Mouse (Mus musculus): Measurements from ENCODE around the gene Psat1. TPM values are rescaled to one million over a fixed set of nuclear protein-coding genes. Genes with fewer than 3 reads are reported as not detected.

Gene Psat1
- total RNA-seq, 2 experiments from 2014 or later: 13.0 to 35.3 TPM

DNA sequence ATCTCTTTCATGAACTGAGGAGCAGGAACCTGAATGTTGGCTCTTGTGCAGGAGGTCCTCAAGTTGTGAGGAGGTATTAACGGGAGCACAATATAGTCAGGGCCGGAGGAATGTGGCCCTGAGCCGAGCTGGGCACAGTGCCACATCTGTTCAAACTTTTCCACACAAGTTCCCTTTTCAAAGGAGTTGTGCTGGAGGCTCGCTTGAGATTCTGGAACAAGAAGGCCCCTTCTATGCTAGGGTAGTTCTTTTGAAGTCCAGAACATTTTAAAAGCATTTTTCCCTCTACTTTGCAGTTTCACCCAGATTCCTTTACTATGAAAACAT, 21.5 kb downstream of the Psat1 start:
- ATAC-seq (replicated peaks; ENCODE audit: low FRiP score, poor library complexity, severe bottlenecking): no peak

DNA sequence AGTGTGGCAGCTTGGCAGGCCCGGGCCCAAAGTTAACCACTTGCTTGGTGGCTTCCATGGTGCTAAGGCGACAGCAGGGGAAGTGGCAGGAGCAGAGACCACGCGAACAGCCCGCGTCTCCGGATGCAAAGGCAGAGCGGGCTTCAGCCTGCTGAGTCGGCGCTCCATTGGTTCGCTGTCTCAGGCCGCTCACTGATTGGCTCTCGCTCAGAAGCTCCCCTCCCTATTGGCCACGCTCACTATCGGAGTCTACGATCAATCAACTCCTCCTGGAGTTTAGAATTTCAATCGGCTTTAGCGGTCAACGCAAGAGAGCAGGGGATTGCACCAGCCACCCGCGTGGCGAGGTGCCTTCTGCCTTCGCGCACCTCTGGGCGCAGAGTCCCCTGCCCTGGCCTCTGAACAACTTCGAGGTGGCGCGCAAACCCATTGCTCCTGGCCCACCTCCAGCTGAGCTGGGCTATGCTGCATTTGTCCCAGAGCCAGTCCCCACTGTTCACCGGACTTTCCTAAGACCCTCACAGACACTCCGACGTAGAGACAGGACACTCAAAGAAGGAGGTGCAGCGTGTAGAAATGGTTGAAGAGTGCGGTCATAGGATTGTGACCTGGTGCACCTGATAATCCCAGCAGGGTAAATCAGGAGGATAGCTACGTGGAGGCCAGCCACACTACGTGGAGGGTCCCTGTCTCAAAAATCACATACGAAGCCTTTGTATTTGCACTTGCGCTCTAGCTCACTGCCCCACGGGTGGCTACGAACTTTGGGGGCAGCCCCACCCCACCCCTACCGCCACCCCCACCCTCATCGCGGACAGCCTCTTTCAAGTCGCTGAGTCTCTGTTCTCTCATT, 22.0 kb downstream of the Psat1 start:
- ATAC-seq (replicated peaks; ENCODE audit: low FRiP score, poor library complexity, severe bottlenecking): peak; percentile 93

- peak; percentile 85 for ATAC-seq (replicated peaks; ENCODE audit: low FRiP score, poor library complexity, severe bottlenecking)
Measured at GRCm38 (mm10) chr19:15924181-15924865, 22.8 kb downstream of the Psat1 start.

DNA sequence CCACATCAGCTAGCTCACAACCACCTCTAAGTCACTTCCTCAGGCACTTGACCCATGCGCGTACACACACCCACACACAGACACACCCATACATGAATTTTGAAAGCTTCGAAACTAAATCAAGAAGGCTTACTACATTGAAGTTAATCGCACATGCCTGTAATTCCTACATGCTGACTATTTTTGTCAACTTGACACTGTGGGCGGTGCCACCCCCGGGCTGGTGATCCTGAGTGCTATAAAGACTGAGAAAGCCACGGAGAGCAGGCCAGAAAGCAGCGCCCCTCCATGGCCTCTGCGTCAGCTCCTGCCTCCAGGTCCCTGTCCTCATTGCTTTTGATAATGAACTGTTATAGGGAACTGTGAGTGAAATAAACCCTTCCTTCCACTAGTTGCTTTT, 23.7 kb downstream of the Psat1 start:
- no peak for ATAC-seq (replicated peaks; ENCODE audit: low FRiP score, poor library complexity, severe bottlenecking)

DNA sequence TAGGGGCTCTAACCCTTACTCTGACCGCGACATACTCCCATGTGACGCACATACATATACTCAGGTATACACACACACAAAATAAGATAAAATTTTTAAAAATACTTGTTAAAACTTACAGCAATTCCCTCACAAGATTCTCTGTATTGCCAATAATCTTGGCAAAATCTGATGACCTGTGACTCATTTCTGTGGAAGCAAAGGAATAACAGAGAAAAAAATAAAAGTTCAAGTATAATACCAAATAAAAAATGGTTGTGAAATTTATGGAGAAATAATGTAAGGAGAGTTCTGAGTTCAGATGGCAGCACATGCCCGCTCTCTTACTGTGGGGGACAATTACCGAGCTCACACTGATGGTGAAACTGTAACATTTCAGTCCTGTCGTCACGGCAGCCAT, 27.8 kb downstream of the Psat1 start:
- no peak for ATAC-seq (replicated peaks; ENCODE audit: low FRiP score, poor library complexity, severe bottlenecking)

DNA sequence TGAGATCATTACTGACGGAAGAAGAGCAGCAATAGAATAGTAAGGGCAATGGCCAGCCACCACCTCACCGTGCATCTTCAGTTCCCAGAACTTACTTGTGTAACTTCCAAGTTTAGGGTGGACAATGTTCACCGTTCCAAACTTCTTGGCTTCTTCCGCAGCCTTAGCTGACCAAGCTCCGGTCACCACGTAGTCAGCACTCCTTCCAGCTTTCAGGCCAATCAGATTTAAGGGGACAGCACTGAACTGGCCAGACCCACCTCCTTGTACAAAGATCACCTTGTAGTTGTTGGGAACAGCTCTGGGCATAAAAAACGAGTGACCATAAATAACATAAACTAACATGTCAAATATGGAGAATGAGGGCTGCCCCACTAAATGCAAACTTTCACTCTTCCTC, 29.0 kb downstream of the Psat1 start:
- no peak for ATAC-seq (replicated peaks; ENCODE audit: low FRiP score, poor library complexity, severe bottlenecking)

DNA sequence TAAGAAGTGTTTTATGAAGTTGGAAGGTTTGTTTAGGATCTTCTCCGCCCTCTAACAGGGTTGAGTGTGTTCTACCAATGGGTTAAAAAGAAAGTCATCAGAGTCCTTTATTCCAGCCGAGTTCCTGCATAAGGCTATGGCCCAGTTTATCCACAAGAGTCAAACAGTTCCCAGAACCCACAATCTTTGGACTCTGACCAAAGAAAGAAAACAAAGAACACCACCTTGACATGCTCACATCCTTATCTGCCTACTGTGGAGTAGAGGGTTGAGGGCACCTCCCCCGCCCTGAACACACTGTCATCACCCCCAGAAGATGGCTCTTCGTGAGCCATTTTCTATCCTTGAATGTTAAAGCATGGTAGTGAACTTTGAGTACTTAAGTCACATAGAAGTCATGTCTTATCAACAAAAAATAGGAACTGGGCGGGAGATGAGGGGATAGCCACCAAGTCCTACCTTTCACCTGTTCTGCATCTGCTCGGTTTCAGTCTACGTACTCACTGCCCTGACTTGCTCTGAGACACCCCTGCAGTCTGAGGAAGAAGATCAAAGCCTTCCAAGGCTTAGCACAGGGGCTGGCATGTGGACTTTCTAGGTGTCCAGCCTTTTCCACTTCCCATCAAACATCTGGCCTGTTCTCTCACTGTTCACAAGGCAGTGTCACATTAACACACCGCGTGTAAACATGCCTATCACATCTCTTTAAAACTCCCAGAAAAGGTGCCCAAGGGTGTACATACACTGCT, 33.7 kb downstream of the Psat1 start:
- ATAC-seq (replicated peaks; ENCODE audit: low FRiP score, poor library complexity, severe bottlenecking): no peak

DNA sequence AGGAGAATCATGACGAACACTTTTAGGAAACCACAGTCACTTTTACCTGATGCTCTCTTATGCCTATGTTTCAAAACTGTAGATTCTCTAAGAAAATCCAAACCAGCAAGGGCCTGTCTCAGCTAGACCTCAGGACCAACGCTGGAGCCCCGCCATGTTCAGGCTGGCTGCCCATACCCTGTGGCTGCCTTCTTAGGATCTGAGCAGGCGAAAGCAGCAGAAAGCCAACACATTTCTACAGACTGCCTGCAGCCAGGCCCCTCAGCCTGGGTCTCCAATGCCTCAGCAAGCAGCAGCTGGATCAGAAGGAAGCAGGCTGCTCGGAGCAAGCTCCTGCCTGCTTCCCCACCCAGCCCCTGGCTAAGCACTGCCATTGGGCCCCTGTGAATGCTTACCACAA, 35.7 kb downstream of the Psat1 start:
- no peak for ATAC-seq (replicated peaks; ENCODE audit: low FRiP score, poor library complexity, severe bottlenecking)

DNA sequence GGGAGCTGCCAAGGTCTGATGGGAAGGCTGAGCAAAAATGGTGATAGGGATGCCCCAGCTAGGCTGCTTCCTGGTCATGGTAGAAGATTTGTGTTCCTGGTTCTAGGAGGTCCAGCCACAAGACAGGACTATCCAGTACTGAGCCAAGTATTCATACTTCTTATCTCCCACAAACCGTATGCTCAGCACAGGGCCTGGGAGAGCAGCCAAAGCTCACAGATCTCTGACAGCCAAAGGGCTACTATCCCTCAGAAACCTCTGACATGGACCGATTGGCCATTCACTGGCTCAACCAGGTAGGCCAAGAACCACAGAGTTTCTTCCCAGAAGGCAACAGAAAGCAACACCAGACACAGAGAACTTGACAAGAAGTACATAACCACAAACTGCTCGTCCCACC, 36.1 kb downstream of the Psat1 start:
- peak; percentile 43; the same call in 1 of the 2 replicates for ATAC-seq (replicated peaks; ENCODE audit: low FRiP score, poor library complexity, severe bottlenecking)

DNA sequence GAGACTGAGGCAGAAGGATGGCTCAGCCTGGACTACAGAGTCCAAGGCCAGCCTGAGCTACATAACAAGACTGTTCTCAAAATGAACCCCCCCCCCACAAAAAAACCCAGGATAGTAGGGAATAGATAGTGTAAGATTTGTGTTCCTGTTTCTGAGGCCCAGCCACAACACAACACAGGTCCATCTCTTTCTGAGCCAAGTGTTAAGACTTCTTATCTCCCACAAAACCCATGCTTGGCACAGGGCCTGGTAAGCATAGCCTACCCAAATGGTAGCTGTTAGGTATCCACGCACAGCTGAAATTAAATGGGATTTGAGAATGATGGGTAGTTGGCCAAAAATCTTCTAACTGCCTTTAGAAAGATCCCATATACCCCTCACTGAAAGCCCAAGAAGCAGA, 36.6 kb downstream of the Psat1 start:
- 0 out of 2 replicates have a peak, but pooled peaks have one; percentile 9 for ATAC-seq (replicated peaks; ENCODE audit: low FRiP score, poor library complexity, severe bottlenecking)

DNA sequence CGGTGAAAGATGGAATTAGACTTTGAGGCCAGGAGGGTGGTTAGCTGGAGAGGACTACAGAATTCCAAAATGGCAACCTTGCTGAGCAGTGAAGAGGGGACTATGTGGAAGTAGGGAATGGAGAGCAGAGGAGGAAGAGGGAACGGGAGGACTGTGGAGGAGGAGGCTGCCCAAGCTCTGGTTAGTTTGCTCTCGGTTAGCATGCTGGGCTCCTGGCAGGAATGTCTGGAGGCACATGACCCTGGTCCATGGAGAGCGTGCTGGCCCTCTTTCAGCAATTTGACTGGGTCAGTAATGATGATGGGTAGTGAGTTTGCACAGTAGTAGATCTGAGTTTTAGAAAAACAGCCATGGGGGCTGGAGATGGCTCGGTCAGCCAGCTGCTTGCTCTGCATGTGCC, 39.1 kb downstream of the Psat1 start:
- no peak for ATAC-seq (replicated peaks; ENCODE audit: low FRiP score, poor library complexity, severe bottlenecking)

GRCm38 (mm10) chr19:15904734-15905133, 42.4 kb downstream of the Psat1 start:
- no peak for ATAC-seq (replicated peaks; ENCODE audit: low FRiP score, poor library complexity, severe bottlenecking)

- no peak for ATAC-seq (replicated peaks; ENCODE audit: low FRiP score, poor library complexity, severe bottlenecking)
Measured at GRCm38 (mm10) chr19:15903508-15904480, 43.3 kb downstream of the Psat1 start.

DNA sequence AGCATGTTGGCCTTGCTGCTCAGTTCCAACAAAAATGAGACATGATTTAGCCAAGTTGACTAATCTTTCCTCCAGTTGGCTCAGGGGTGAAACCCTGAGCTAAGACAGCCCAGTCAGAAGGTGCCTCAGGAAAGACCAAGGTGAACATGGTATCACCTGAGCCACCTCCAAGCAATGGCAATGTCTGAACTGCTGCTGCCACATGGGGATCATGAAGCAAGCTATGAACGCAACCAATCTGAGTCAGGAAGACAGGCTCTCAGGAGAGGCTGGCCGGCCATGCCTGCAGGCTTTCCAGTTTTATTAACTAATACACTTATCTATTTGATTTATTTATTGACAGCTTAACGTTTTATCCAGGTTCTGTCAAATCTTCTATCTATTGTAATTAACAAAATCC, 51.5 kb downstream of the Psat1 start:
- no peak for ATAC-seq (replicated peaks; ENCODE audit: low FRiP score, poor library complexity, severe bottlenecking)

- ATAC-seq (replicated peaks; ENCODE audit: low FRiP score, poor library complexity, severe bottlenecking): no peak
Measured at GRCm38 (mm10) chr19:15892146-15892545, 55.0 kb downstream of the Psat1 start.

- no peak for ATAC-seq (replicated peaks; ENCODE audit: low FRiP score, poor library complexity, severe bottlenecking)
Measured at GRCm38 (mm10) chr19:15888466-15888865, 58.7 kb downstream of the Psat1 start.

- 0 out of 2 replicates have a peak, but pooled peaks have one; percentile 39 for ATAC-seq (replicated peaks; ENCODE audit: low FRiP score, poor library complexity, severe bottlenecking)
Measured at GRCm38 (mm10) chr19:15882705-15883426, 64.3 kb downstream of the Psat1 start.

DNA sequence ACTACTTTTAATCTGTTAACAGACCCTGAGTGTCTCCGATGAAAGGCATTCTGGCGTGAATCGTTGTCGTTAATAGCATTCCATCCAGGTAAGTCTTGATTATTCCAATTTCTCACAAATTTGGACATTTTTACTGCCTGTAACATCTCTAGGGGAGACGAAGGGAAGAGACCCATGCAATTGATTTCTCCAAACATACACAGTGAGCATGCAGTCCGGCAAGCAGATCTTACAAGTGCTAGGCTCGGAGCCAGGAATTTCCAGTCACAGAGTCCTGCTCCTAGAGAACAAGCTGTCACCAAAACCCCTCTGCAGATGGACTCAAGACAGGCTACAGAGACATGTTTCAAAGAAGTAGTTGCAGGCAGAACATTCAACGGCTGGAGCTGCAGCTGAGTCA, 66.4 kb downstream of the Psat1 start:
- no peak for ATAC-seq (replicated peaks; ENCODE audit: low FRiP score, poor library complexity, severe bottlenecking)

- ATAC-seq (replicated peaks; ENCODE audit: low FRiP score, poor library complexity, severe bottlenecking): no peak
Measured at GRCm38 (mm10) chr19:15879271-15879670, 67.9 kb downstream of the Psat1 start.
